Mouse (Mus musculus): ENCODE results near the gene Hspa1l. TPM values are rescaled to one million over a fixed set of nuclear protein-coding genes. Genes with fewer than 3 reads are reported as not detected.
"Not testable (repeated sequence)": the region's sequence is repeated elsewhere in the genome, so short reads cannot be mapped to it uniquely, and the experiment has no call there.

The Hspa1l gene
- total RNA-seq, 2 experiments from 2014 or later: 11.6 to 14.8 TPM

- intact Hi-C loops (cut with DNase I; ENCODE audit: low total_unique reads): no loop called here
Observed at GRCm38 (mm10) chr17:34949553-34949969, 22.9 kb upstream of the Hspa1l start.

GRCm38 (mm10) chr17:34950514-34951455, 21.7 kb upstream of the Hspa1l start:
- intact Hi-C loops (cut with DNase I; ENCODE audit: low total_unique reads): no loop called here
- DNase-seq: no peak

More at GRCm38 (mm10) chr17:34949553-34949969, 22.9 kb upstream of the Hspa1l start:
- DNase-seq: no peak

- DNase-seq: no peak
- intact Hi-C loops (cut with DNase I; ENCODE audit: low total_unique reads): no loop called here
Observed at GRCm38 (mm10) chr17:34951636-34952377, 20.7 kb upstream of the Hspa1l start.

GRCm38 (mm10) chr17:34952378-34953040, 20.0 kb upstream of the Hspa1l start:
- DNase-seq: peak; percentile 82
- intact Hi-C loops (cut with DNase I; ENCODE audit: low total_unique reads): no loop called here

GRCm38 (mm10) chr17:34953258-34953657, 19.2 kb upstream of the Hspa1l start:
- intact Hi-C loops (cut with DNase I; ENCODE audit: low total_unique reads): no loop called here
- DNase-seq: no peak

GRCm38 (mm10) chr17:34953904-34954303, 18.6 kb upstream of the Hspa1l start:
- intact Hi-C loops (cut with DNase I; ENCODE audit: low total_unique reads): no loop called here
- no peak for DNase-seq

GRCm38 (mm10) chr17:34954831-34955230, 17.7 kb upstream of the Hspa1l start:
- no peak for DNase-seq

GRCm38 (mm10) chr17:34955884-34956283, 16.6 kb upstream of the Hspa1l start:
- intact Hi-C loops (cut with DNase I; ENCODE audit: low total_unique reads): no loop called here
- no peak for DNase-seq

More at GRCm38 (mm10) chr17:34954831-34955230, 17.7 kb upstream of the Hspa1l start:
- intact Hi-C loops (cut with DNase I; ENCODE audit: low total_unique reads): no loop called here

GRCm38 (mm10) chr17:34956340-34956739, 16.2 kb upstream of the Hspa1l start:
- DNase-seq: no peak
- intact Hi-C loops (cut with DNase I; ENCODE audit: low total_unique reads): no loop called here

DNA sequence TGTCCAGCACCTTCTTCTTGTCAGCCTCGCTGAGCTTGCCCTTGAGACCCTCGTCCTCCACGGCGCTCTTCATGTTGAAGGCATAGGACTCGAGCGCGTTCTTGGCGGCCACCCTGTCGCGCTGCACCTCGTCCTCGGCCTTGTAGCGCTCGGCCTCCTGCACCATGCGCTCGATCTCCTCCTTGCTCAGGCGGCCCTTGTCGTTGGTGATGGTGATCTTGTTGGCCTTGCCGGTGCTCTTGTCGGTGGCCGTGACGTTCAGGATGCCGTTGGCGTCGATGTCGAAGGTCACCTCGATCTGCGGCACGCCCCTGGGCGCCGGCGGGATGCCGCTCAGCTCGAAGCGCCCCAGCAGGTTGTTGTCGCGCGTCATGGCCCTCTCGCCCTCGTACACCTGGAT, 15.2 kb upstream of the Hspa1l start:
- DNase-seq; intact Hi-C loops (cut with DNase I; ENCODE audit: low total_unique reads): not testable (repeated sequence)

DNA sequence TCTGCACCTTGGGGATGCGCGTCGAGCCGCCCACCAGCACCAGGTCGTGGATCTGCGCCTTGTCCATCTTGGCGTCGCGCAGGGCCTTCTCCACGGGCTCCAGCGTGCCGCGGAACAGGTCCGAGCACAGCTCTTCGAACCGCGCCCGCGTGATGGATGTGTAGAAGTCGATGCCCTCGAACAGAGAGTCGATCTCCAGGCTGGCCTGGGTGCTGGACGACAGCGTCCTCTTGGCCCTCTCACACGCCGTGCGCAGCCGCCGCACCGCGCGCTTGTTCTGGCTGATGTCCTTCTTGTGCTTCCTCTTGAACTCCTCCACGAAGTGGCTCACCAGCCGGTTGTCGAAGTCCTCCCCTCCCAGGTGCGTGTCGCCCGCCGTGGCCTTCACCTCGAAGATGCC, 14.5 kb upstream of the Hspa1l start:
- DNase-seq; intact Hi-C loops (cut with DNase I; ENCODE audit: low total_unique reads): not testable (repeated sequence)

DNA sequence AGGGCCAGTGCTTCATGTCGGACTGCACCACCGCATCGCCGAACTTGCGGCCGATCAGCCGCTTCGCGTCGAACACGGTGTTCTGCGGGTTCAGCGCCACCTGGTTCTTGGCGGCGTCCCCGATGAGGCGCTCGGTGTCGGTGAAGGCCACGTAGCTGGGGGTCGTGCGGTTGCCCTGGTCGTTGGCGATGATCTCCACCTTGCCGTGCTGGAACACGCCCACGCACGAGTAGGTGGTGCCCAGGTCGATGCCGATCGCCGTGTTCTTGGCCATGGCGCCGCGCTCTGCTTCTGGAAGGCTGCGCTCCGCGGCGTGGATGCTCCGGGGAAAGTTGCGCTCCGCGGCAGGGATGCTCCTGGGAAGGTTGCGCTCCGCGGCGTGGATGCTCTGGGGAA, 13.8 kb upstream of the Hspa1l start:
- DNase-seq; intact Hi-C loops (cut with DNase I; ENCODE audit: low total_unique reads): not testable (repeated sequence)

GRCm38 (mm10) chr17:34959130-34959778, 13.2 kb upstream of the Hspa1l start, which contains the start of gene Hspa1b:
Hspa1b (minus strand) TSS chr17:34959238.
- intact Hi-C loops (cut with DNase I; ENCODE audit: low total_unique reads): not testable (repeated sequence)
- DNase-seq: peak; percentile 64

DNA sequence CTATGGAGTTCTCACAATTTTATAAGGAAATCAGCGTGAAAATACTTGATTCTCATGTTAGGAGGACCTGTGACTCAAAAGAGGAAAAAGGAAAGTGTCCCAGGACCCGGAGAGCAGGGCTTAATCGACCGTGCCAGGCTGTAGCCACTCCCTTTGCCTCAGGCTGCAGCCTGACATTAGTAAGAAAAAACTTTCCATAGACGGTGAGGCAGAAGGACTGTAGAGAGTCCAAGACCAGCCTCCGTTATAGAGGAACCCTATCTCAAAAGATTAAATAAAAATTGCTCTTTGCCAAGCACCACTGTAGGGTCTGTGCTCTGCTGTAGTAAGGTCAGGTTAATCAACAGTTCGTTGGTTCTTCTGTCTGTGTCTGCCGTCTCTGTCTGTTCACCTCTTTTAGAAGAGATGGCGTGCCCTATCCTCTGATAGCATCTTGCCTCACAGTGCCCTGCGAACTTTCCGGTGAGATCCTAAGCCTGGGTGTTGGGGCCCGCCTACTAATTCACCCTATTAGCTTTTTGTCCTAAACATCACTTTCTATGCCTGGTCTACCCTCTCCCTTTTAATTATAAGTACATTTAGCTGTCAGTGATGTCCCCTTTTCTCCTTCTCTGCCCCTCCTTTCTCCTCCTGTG, 12.5 kb upstream of the Hspa1l start:
- intact Hi-C loops (cut with DNase I; ENCODE audit: low total_unique reads): no loop called here
- no peak for DNase-seq

DNA sequence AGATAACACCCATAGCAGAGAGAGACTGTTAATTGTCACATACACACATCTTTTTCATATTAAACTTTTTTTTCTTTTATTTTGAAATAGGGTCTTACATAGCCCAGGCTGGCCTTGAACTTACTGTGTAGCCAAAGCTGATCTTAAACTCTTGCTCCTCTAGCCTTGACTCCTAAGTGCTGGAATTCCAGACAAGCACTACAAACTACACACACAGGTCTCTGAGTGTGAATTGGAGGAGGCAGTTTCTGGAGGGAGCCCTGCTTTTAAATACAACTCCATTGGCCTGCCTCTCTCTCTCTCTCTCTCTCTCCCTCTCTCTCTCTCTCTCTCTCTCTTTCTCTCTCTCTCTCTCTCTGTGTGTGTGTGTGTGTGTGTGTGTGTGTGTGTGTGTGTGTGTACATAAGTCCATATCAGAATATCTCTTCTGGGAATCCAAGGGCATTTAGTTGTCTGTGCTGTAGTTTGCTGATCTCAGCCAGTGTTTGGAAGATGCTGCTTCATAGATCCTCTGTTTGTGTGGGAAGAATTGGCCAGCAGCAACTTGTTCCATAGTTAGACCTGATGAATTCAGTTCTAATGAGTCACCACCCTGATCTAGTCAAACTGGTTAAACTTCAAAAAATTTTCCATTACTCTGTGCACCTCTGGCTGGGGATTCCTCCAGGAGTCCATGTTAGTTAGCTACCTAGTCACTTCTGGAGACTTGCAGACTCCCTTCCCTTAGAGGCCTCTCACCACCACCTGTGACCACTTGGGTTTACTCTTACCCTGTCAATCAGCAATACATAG, 11.6 kb upstream of the Hspa1l start:
- intact Hi-C loops (cut with DNase I; ENCODE audit: low total_unique reads): no loop called here
- no peak for DNase-seq

DNA sequence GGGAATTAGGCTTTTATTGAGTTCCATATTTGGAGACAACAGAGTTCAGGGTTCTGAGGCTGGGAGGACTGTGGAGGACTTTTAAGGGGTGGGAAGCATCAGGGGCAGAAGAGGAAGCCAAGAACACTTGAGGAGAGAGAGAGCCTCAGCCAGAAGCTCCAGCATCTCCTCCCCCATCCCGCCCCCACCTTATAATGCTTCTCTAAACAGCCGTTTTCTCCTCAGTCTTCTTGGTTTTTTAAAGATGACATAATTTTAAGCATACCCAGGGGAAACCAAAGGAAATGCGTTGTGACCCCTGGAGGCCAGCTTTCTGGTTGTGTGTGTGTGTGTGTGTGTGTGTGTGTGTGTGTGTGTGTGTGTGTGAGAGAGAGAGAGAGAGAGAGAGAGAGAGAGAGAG, 10.4 kb upstream of the Hspa1l start:
- DNase-seq: no peak
- intact Hi-C loops (cut with DNase I; ENCODE audit: low total_unique reads): no loop called here

DNA sequence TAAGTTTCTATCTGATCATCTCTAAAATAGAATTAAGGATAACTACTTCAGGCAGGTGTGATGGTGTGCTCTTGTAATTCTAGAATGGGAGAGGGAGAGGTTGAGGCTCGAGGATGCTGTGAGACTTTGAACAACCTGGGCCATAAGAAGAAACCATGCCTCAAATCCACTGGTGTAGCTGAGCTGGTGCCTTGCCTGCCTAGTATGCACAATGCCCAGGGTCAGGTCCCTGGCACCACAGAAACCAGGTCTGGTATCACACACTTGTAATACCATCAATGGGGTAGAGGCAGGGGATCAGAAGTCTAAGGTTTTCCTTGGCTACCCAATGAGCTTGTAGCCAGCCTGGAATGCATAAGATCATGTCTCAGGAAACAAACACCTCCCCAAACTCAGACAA, 9.7 kb upstream of the Hspa1l start:
- no peak for DNase-seq
- intact Hi-C loops (cut with DNase I; ENCODE audit: low total_unique reads): no loop called here

DNA sequence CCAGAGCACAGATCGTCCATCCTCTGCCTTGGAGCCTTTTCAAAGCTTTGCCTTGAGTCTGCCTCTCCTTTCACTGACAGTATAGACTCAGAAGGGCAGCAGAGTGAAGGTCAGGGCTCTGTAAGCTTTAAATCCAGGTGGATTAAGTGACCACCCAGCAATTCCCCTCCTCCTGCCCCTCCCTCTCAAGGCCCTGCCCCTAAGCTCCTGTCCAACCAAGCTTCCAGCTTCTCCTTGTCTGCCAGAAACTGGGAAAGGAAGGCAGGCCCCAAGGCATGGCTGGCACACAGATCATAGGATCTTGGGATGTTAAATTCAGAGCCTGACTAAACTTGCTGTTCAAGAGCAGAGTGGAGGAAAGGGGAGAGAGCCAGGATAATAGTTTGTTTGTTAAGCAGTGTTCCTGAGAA, 7.9 kb upstream of the Hspa1l start:
- intact Hi-C loops (cut with DNase I; ENCODE audit: low total_unique reads): no loop called here
- no peak for DNase-seq

All from gastrocnemius, postnatal 14 days (tissue).